Mouse (Mus musculus) erythroid progenitor cell, adult 5-6 weeks (primary cell): ENCODE measurements around the gene Asns. TPM values are rescaled to one million over a fixed set of nuclear protein-coding genes. Genes with fewer than 3 reads are reported as not detected.

Experiments
- ATAC-seq: replicated peaks from 2 replicates; pipeline ENCODE4 v1.8.0; 2016; ENCODE audit warnings: moderate number of reproducible peaks, mild to moderate bottlenecking, moderate TSS enrichment, inconsistent platforms; ENCODE audit not compliant: poor library complexity, low FRiP score, severe bottlenecking
- total RNA-seq, 2 experiments: library from RNA; stranded (forward) in 1 of 2; stranded (reverse) in 1 of 2; fragments of 150-400 nt in 1 of 2; fragments of 186-747, 209-891 nt in 1 of 2; gene quantifications; 2 replicates each; pipeline versions ENCODE4 v1.2.3 to v1.2.4; 2015 to 2017; ENCODE audit warnings: low replicate concordance in 2 of 2

Asns gene
- total RNA-seq (2015; ENCODE audit: low replicate concordance) (73.5 and 163 TPM in 2 replicates), total RNA-seq (2017; ENCODE audit: low replicate concordance) (36.2 and 37.8 TPM in 2 replicates)

DNA sequence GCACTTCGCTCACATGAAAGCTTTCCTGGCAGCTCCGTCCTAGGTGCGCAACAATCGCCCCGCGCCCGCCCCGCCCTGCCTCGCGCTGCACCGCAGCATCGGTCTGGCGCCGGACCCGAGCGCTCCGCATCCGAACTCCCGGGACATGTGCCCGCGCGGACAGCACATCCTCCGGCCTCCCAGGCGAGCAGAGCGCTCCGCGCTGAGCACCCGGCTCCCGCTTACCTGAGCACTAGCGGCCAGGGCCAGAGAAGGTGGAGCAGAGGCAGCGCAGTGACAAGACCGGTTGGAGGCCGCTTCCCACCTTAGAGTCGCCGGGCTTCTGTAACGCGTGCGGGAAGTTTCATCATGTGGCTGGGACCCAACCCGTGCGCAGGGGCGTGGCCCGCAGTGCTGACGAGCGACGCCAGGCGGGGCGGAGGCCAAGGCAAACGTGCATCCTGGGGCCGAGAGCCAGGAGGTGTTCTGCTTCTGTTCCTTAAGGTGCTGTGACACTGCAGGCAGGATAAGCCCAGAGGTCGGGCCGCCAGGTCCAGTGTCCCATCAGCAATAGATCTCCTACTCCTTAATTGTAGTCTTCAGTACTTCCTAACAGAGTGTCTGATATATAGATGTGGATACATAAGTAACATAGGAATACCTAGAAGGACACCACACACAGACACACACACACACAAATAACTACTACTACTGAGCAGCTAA, at the start of gene Asns:
Gene Asns (minus strand): TSS at position 371 of the 702 bp plus-strand sequence.
- ATAC-seq = peak; percentile 94

DNA sequence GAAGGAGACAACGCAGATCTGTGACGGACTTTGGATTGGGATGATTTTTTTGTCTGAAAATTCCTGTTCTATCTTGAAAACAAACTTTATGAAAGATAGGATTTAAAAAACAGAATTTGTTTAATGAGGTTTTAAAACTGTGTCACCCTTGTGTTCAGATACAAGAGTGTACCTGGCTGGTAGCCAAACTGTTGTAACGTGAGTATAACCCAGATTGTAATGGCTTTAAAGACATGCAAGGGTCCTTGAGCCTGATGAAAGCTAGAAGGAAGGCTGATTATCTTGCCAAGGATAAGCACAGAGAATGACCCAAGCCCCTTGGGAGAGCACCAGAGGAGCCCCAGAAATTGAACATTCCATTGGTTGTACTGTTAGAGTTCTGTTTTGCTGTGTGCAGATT, 48.7 kb upstream of the Asns start:
- no peak for ATAC-seq

DNA sequence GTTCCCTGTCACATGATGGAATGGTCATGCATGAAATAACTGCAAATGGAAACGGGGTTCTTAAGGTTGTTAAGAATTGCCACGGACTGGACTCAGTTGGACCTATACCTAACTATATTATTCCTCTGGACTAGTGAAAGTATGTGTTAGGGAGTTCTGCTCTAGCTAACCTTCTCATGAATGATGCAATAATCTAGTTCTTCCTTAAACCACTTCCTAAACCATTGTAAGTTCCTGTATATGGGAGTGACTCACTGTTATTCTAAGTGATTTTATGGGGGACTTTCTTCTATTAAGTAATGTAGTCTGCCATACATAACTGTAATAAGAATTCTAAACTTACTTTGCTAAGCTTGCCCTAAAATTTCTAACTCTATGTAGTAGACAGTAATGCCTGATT, 44.8 kb upstream of the Asns start:
- no peak for ATAC-seq

DNA sequence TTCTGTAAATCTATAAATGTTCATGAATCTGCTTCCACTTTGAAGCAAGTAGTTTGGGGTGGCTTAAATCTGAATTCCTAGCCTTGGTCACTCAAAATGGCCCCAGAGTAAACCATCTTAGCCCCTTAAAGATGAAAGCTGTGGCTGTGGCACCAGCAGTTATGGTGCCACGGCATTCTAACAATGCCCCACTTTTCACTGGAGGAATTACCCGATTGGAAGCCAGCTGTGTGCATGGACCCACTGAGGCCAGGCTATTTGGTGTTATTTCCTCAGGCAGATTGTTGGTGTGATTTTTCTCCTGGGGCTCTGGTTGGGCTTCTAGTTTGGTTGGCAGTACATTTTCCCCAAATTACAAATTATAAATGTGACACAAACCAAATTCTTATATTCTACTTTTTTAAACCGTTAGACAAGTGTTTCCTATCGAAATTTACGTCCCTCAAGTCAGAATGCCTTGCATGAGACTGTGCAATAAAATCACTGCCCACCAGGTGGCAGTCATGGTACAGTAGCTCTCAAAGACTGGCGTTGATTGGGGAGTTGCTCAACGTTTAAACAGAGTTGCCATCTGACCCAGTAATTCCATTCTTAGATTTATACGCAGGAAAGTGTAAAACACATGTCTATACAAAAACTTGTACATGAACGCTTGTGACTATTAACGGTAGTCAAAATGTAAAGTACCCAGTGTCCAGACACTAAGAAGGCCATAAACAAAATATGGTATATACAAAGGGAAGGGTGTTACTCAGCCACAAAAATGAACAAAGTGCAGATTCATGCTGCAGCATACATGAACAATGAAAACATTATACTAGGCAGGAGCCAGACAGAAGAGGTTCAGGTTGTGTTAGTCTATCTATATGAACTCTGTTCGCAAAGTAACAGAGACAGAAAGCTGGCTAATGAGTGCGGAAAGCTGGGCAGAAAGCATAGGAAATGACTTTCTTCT, 40.0 kb upstream of the Asns start:
- peak; percentile 87 for ATAC-seq

DNA sequence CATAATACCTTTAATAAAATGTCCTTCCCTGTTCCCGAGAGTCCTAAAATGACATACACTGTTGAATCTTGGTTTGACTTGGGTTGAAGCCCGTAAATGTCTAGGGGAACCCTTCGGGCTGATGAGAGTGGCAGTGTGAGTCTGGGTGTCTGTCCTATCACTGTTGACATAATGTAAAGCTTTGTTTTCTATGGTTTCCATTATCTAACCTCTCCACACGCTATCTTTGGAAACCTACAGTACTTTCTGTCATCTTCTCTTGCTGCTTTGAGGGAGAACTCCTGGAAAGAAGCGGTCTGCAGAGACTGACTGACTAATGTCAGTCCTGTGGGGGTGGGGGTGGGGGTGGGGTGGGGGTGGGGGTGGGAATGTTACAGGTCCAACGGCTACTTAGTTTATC, 39.0 kb upstream of the Asns start:
- ATAC-seq = no peak

DNA sequence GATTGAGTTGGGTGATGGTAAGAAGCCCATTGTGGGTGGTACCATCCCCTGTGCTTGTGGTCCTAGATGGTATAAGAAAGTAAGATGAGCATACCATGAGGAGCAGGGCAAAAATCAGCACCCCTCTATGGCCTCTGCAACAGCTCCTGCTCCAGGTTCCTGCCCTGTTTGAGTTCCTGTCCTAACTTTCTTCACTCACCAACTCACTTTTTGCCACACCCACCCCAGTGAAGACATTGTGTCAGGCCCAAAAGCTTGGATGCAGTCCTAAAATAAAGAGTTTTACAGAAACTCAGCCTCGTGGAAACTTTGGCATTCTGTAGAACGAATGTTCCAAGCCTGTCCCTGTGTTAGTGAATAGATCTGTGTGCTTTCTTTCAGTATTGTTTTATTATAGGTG, 36.1 kb upstream of the Asns start:
- no peak for ATAC-seq

DNA sequence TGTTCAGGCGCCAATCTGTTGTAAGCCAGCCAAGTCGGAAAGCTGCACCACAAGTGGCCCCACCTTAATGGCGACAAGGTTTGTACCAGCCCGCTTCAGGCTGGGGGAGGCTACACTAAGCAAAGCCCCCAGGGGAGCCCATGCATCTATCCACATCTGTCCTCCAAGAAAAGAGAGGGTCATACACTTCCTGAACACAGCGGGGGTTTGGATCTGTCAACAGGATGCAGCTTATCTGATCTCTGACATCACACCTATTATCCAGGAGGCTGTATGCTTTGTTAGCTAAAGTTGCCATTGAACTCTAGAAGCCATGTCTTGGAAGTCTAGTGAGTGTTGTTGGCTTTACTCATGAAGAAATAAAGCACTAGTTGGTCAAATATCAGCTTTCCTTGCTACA, 35.2 kb upstream of the Asns start:
- ATAC-seq = no peak

DNA sequence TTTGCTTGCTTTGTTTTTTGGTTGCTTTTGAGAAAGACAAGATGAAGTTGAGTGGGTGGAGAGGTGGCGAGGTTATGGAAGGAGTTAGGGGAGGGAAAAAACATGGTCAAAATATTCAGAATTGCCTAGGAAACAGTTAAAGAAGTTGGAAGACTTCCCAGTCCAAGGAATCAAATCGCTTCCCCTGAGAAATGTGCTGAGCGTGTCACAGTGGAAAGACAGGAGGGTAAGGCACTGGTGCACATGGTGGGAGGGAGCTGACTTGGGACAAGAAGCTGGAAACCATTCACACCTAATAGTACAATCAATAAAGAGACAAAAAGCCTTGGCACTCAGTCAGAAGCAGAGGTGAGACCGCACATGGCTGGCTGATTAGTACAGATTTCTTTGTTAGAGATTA, 23.2 kb upstream of the Asns start:
- no peak for ATAC-seq

DNA sequence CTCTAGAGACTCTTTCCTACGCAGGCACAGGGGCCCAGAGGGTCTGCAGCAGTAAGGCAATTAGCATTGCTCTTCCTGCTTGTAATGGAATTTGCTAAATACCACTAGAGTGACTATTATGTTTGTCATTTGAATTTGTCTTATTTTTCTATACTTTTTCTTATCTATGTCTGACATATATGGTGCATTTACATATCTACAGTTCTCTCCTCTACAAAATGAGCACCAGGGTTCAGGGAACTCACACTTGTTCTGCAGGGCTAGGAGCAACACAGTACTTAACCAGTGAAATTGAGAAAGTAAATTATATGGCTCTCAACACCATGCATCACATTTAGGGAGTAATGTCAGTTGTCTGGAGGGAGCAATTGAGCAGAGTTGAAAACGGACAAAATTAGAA, 21.2 kb upstream of the Asns start:
- no peak for ATAC-seq

DNA sequence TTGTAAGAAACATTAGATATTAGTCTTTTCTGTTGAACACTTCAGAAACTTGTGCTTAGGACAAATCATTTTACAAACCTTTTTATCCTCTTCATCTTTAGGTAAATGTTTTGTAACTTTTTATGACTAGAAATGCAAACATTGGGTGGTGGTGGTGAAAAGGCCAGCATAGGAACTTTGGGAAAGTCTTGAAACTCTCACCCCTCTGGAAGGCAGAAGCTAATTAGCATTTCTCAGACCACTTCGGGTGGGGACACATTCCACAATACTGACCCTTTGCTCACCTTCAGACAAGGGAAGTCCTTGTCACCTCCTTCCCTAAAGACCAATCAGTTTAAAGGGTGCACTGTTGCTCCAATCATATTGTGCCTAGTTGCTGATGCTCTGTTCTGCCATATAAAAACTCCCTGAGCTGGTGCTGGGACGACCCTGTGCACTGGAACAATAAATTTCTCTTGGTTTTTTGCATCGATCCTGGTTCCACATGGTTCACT, 18.8 kb upstream of the Asns start:
- no peak for ATAC-seq

DNA sequence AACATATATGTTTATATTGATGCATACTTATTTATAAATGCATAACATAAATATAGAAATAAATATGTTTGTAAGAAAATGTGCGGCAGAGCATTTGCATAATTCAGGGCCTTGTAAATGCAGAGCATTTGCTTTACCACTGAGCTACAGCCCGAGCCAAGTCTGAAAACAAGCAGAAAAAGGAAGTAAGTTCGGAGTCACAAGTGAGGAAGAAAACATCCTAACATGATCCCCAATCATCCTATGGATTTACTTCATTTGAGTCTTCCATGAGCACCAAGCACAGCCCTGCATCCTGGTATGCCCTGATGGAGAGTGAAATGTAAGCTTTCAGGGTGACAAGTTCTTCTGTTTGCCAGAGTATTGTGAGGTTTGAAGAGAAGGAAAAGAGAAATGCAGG, 15.2 kb upstream of the Asns start:
- no peak for ATAC-seq

DNA sequence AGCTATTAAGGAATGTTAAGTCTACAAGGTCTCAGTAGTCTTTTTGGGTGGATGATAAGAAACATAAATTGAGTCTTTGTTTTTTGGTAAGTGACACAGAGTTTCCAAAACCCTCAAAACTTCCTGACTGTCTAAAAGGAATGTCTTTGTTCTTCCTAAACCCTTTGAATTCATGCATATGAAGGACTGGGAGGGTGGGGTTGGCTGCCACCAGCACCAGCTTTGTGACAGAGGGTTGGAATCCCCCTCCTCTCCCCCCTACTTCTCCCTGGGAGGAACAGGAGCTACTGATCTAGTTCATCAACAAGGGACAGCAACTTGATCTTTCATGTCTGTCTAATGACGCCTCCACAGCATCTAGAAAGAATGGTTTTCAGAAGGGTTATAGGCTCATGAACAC, 13.7 kb upstream of the Asns start:
- no peak for ATAC-seq

DNA sequence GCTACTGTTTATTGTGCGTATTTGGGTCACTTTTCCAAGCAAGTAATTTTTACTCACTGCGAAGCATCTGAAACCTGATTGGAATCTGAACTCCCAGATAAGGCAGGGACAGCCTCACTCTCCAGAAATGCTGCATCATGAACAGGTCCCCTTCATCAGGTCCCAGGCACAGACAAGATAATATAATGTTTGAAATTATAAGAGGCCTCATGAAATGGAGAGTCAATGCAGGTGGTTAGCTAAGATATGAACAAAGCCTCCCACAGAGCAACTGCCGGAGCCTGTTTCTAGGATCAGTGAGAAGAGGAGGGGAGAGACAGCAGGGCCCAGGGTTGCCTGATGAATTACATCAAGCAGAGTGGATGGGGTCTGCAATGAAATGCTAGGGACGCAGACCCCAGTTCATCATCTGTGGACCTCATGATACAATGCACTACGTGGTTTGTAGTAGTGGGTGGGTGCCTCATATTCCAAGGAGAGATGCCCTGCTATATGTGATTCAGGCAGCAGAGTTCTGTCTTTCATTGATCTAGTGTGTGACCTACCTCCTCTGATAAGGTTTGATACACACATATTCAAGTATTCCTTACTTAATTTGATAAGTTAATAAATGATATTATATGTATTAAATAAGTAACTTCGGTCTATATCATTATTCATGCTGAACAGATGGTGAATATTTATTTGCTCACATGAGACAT, 5.1 kb upstream of the Asns start:
- ATAC-seq = peak; percentile 63

DNA sequence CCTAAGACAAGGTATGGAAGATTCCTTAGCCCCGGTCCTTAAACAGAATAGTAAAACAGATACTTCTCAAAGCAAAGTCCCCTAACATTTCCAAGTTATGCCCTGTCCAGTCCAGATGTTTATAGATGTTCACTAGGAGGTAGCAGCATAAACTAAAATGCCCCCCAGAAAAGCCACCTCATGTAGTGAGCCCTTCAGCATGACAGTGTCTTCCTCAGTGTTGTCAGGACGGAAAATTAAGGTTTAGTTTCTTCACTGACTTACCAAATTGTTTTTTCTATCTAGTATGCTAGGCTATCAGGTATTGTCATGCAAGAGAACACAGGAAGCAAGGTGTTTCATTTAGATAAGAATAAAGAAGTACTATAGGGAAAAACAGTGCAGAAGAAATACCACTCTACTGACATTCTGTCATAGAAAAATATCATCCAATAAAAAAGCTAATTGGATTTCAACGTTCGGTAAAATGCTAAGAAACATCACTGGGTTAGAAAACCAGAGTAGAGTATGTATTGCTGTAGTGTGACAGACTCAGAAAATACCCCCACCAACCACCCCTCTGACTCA, 4.1 kb upstream of the Asns start:
- no peak for ATAC-seq

DNA sequence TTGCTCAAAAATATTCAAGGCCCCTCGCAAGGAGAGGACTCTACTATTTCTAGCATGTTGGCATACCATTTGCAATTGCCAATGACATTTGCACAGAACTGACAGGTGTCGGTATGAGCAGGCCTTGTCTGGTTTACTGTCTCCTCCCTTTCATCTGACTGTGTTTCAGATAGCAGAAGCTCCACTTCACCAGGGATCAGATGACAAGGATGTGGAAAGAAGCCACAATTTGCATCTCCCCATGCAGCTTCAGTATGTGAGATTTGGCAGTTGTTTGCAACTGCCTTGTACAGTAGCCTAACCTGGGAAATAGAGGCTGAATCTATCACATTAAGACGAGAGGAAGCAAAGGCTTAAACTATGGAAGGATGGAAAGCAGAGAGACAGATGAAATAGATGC, 3.6 kb upstream of the Asns start:
- ATAC-seq = no peak

DNA sequence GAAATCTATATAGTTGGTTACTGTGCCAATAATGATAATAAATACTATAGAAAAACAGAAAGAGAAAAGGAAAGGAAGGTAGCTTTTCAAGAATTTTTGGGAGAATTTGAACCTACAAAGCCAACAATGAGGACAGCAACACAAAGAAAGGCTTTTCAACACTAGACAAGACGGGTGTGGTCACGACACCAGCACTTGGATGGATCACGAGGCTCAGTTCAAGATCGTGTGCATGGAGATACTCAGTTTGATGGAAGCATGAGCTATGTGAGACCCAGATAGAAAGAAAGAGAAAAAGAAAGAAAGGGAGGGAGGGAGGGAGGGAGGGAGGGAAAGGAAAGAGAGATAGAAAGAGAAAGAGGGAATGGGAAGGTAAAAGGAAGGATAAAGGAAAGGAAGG, 2.8 kb upstream of the Asns start:
- no peak for ATAC-seq

DNA sequence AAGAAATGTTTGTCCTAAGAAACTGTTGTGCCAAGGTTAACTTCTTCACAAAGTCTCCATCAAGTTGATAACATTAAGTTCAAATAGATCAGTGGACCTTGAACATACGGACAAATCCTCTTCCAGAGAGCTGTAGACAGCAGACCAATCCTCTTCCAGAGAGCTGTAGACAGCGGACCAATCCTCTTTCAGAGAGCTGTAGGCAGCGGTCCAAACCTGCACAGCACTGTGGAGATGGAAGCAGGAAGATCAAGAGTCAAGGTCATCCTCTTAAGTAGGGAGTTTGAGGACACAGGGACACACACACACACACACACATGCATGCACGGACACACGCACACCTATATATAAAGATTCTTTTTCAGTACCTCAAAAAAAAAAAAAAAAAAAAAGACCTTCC, 612 bp upstream of the Asns start:
- no peak for ATAC-seq

DNA sequence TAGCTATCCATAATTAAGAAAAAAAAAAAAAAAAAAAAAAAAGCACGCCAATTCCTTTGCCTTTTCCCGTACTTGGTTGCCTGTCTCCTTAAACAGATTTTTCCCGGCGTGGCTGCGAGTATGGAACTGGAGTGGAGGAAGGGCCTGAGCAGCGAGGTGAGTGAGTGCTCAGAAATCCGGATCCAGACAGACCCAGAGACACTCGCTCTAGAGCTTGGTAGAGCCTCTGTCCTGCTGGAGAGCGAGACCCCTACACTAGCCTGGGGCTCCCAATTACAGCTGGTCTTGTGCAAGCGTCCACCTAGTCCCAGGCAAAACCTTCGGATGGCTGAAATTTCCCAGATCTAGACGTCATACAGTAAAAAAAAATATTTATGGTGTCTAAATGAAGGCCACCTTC, 603 bp downstream of the Asns start:
- ATAC-seq = 0 out of 2 replicates have a peak, but pooled peaks have one; percentile 27

DNA sequence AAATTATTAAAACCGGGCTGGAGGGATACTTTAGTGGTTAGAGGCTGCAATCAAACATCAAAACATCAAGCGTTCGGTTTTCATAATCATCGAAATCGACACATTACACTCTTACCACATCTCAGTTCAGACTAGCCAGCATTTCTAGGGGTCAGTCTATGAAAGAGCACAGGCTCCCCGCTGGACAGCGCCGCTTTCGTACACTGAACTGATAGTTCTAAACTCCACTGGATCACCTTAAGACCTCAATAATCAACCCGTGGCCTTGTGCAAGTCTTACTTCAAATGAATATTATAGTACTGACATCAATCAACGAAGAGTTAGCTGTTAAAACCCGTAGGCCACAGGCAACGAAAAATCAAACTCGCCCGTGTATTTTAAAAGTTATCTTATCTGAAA, 1.0 kb downstream of the Asns start:
- ATAC-seq = no peak

DNA sequence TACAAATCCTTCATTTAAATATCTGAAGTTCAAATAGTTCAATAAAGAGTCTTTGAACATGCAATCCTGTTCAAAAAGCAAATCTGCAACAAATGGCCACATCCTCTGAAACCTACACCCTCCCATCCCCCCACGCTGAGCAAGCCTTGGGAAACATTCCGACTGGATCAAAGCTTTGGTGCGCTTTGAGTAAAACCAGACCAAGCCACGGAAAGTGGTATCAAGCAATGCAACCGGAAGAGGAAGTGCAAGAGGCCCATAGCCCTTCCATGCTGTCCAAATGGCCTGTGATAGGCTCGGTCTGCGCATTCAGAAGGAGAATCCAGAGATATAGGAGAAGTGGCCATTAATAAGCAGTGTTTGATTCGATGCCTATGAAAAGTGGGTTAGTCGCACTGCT, 2.6 kb downstream of the Asns start:
- ATAC-seq = no peak
